Mouse (Mus musculus): ENCODE results near the gene Zfp322a. TPM values are rescaled to one million over a fixed set of nuclear protein-coding genes. Genes with fewer than 3 reads are reported as not detected.
A peak's percentile ranks its signal among the peaks of the same experiment; 100 is the strongest.
"Not testable (repeated sequence)": the region's sequence is repeated elsewhere in the genome, so short reads cannot be mapped to it uniquely, and the experiment has no call there.

Zfp322a gene
- polyA plus RNA-seq, 1 experiment = 0.90 TPM

DNA sequence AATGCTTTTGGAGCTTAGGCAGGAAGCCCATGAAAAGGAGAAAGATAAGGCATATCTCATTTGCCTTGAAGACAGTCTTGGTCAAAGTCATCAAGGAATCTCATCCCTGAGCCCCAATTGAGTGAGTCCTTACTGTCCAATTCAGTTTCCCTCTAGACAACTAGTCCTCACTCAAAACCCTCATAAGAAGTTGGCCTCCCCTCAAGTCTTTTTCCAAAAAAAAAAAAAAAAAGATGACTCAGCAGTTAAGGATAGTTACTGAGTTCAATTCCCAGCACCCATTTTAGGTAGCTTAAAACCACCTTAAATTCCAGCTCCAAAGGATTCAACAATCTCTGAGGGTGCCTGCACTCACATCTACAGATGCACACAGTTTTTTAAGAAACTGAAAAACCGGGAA, 14.1 kb upstream of the Zfp322a start:
- H3K27me3 ChIP-seq (ENCODE audit: control insufficient read depth, insufficient read depth, low read length) = no peaks in the 10 kb centered on the region
- no peak for DNase-seq (ENCODE audit: low read depth in 1 of 2, low spot score in 2 of 2)
- no peak overlapping the region for H3K4me3 ChIP-seq (ENCODE audit: extremely low read depth, insufficient read depth, insufficient read length)
- H3K27ac ChIP-seq (ENCODE audit: insufficient read depth, low read length) = no peak overlapping the region
- 55% methylated on average over 1 of the region's 1 CpGs for WGBS
- H3K36me3 ChIP-seq (ENCODE audit: control insufficient read depth, insufficient read depth, low read length) = no peaks in the 10 kb centered on the region
- no peak for TF ChIP-seq CTCF (IDR thresholded peaks at IDR 0.05; ENCODE audit: extremely low read depth, insufficient read depth, insufficient read length, insufficient replicate concordance)
- no peak for TF ChIP-seq POLR2A (IDR thresholded peaks at IDR 0.05; ENCODE audit: low read depth, low read length)
- no peaks in the 10 kb centered on the region for H3K4me1 ChIP-seq (ENCODE audit: control insufficient read depth, insufficient read depth, insufficient read length)

GRCm38 (mm10) chr13:23372433-23372832, 3.4 kb upstream of the Zfp322a start:
- no peak for TF ChIP-seq CTCF (IDR thresholded peaks at IDR 0.05; ENCODE audit: extremely low read depth, insufficient read depth, insufficient read length, insufficient replicate concordance)
- no peak for TF ChIP-seq POLR2A (IDR thresholded peaks at IDR 0.05; ENCODE audit: low read depth, low read length)
- Histone ChIP-seq H3K27ac (ENCODE audit: insufficient read depth, low read length) (no peak overlapping the region), H3K4me3 (ENCODE audit: extremely low read depth, insufficient read depth, insufficient read length) (no peak overlapping the region), H3K36me3 (ENCODE audit: control insufficient read depth, insufficient read depth, low read length) (no peaks in the 10 kb centered on the region), H3K27me3 (ENCODE audit: control insufficient read depth, insufficient read depth, low read length) (no peaks in the 10 kb centered on the region), H3K4me1 (ENCODE audit: control insufficient read depth, insufficient read depth, insufficient read length) (peaks cover 3% of the 10 kb centered on the region; the same call in 1 of the 2 replicates)
- WGBS = 84% methylated on average over 1 of the region's 1 CpGs
- DNase-seq (ENCODE audit: low read depth in 1 of 2, low spot score in 2 of 2) = no peak

- TF ChIP-seq POLR2A (IDR thresholded peaks at IDR 0.05; ENCODE audit: low read depth, low read length) (no peak), CTCF (IDR thresholded peaks at IDR 0.05; ENCODE audit: extremely low read depth, insufficient read depth, insufficient read length, insufficient replicate concordance) (no peak)
- H3K27me3 ChIP-seq (ENCODE audit: control insufficient read depth, insufficient read depth, low read length) = no peaks in the 10 kb centered on the region
- 97% methylated on average over 4 of the region's 4 CpGs for WGBS
- H3K4me1 ChIP-seq (ENCODE audit: control insufficient read depth, insufficient read depth, insufficient read length) = peaks cover 3% of the 10 kb centered on the region; the same call in 1 of the 2 replicates
- no peak overlapping the region for H3K27ac ChIP-seq (ENCODE audit: insufficient read depth, low read length)
- H3K36me3 ChIP-seq (ENCODE audit: control insufficient read depth, insufficient read depth, low read length) = no peaks in the 10 kb centered on the region
- no peak for DNase-seq (ENCODE audit: low read depth in 1 of 2, low spot score in 2 of 2)
- H3K4me3 ChIP-seq (ENCODE audit: extremely low read depth, insufficient read depth, insufficient read length) = no peak overlapping the region
Measured at GRCm38 (mm10) chr13:23370075-23370474, 1.1 kb upstream of the Zfp322a start.

GRCm38 (mm10) chr13:23369421-23369765, 385 bp upstream of the Zfp322a start:
- TF ChIP-seq CTCF (IDR thresholded peaks at IDR 0.05; ENCODE audit: extremely low read depth, insufficient read depth, insufficient read length, insufficient replicate concordance) (no peak), POLR2A (IDR thresholded peaks at IDR 0.05; ENCODE audit: low read depth, low read length) (no peak)
- H3K27me3 ChIP-seq (ENCODE audit: control insufficient read depth, insufficient read depth, low read length) = no peaks in the 10 kb centered on the region
- H3K27ac ChIP-seq (ENCODE audit: insufficient read depth, low read length) = peak overlapping the region; percentile 56
- H3K36me3 ChIP-seq (ENCODE audit: control insufficient read depth, insufficient read depth, low read length) = no peaks in the 10 kb centered on the region
- H3K4me3 ChIP-seq (ENCODE audit: extremely low read depth, insufficient read depth, insufficient read length) = peak overlapping the region; percentile 96
- H3K4me1 ChIP-seq (ENCODE audit: control insufficient read depth, insufficient read depth, insufficient read length) = peaks cover 3% of the 10 kb centered on the region; the same call in 1 of the 2 replicates
- WGBS = under 1% methylated on average over 10 of the region's 10 CpGs
- DNase-seq (ENCODE audit: low read depth in 1 of 2, low spot score in 2 of 2) = no peak

- WGBS = 92% methylated on average over 4 of the region's 4 CpGs
- DNase-seq (ENCODE audit: low read depth in 1 of 2, low spot score in 2 of 2) = no peak
- no peak overlapping the region for H3K27ac ChIP-seq (ENCODE audit: insufficient read depth, low read length)
- H3K4me3 ChIP-seq (ENCODE audit: extremely low read depth, insufficient read depth, insufficient read length) = no peak overlapping the region
- H3K4me1 ChIP-seq (ENCODE audit: control insufficient read depth, insufficient read depth, insufficient read length) = no peaks in the 10 kb centered on the region
- no peaks in the 10 kb centered on the region for H3K27me3 ChIP-seq (ENCODE audit: control insufficient read depth, insufficient read depth, low read length)
- H3K36me3 ChIP-seq (ENCODE audit: control insufficient read depth, insufficient read depth, low read length) = peaks cover 14% of the 10 kb centered on the region
- TF ChIP-seq CTCF (IDR thresholded peaks at IDR 0.05; ENCODE audit: extremely low read depth, insufficient read depth, insufficient read length, insufficient replicate concordance) (no peak), POLR2A (IDR thresholded peaks at IDR 0.05; ENCODE audit: low read depth, low read length) (no peak)
Measured at GRCm38 (mm10) chr13:23361536-23361935, 7.5 kb downstream of the Zfp322a start.

DNA sequence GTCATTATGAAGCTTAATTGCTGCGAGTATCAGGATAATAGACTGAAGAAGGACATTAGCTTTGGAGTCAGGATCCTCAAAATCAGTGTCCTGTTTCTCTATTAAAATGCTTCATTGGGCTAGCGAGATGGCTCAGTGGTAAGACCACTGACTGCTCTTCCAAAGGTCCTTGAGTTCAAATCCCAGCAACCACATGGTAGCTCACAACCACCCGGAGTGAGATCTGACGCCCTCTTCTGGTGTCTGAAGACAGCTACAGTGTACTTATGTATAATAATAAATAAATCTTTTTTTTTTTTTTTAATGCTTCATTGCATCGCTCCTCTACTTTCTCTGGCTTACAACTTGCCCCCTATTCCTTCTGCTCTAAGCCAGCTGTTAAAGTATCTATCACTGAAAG, 14.5 kb downstream of the Zfp322a start:
- not testable (repeated sequence) for H3K27me3 ChIP-seq (ENCODE audit: control insufficient read depth, insufficient read depth, low read length); H3K4me1 ChIP-seq (ENCODE audit: control insufficient read depth, insufficient read depth, insufficient read length); DNase-seq (ENCODE audit: low read depth in 1 of 2, low spot score in 2 of 2); H3K27ac ChIP-seq (ENCODE audit: insufficient read depth, low read length); H3K4me3 ChIP-seq (ENCODE audit: extremely low read depth, insufficient read depth, insufficient read length)
- WGBS = 90% methylated on average over 5 of the region's 5 CpGs
- H3K36me3 ChIP-seq (ENCODE audit: control insufficient read depth, insufficient read depth, low read length) = peaks cover 10% of the 10 kb centered on the region

- no peak for TF ChIP-seq POLR2A (IDR thresholded peaks at IDR 0.05; ENCODE audit: low read depth, low read length)
- no peak for TF ChIP-seq CTCF (IDR thresholded peaks at IDR 0.05; ENCODE audit: extremely low read depth, insufficient read depth, insufficient read length, insufficient replicate concordance)
- H3K27ac ChIP-seq (ENCODE audit: insufficient read depth, low read length) = no peak overlapping the region
- WGBS = 28% methylated on average over 18 of the region's 18 CpGs
- no peaks in the 10 kb centered on the region for H3K27me3 ChIP-seq (ENCODE audit: control insufficient read depth, insufficient read depth, low read length)
- no peak overlapping the region for H3K4me3 ChIP-seq (ENCODE audit: extremely low read depth, insufficient read depth, insufficient read length)
- DNase-seq (ENCODE audit: low read depth in 1 of 2, low spot score in 2 of 2) = no peak
- no peaks in the 10 kb centered on the region for H3K36me3 ChIP-seq (ENCODE audit: control insufficient read depth, insufficient read depth, low read length)
- no peaks in the 10 kb centered on the region for H3K4me1 ChIP-seq (ENCODE audit: control insufficient read depth, insufficient read depth, insufficient read length)
Measured at GRCm38 (mm10) chr13:23317305-23317889, 51.6 kb downstream of the Zfp322a start.
